Mouse (Mus musculus) megakaryocyte-erythroid progenitor cell, adult 5-6 weeks (primary cell): Measurements from ENCODE around the gene Hnrnpk. TPM values are rescaled to one million over a fixed set of nuclear protein-coding genes. Genes with fewer than 3 reads are reported as not detected.
A peak's percentile ranks its signal among the peaks of the same experiment; 100 is the strongest.
"Not testable (repeated sequence)": the region's sequence is repeated elsewhere in the genome, so short reads cannot be mapped to it uniquely, and the experiment has no call there.

Source experiments
- ATAC-seq: replicated peaks from 2 replicates; pipeline ENCODE4 v1.8.0; 2016; ENCODE audit warnings: mild to moderate bottlenecking, inconsistent platforms; ENCODE audit not compliant: severe bottlenecking, poor library complexity, low FRiP score, low TSS enrichment
- total RNA-seq, 2 experiments: library from RNA; stranded (forward) in 1 of 2; stranded (reverse) in 1 of 2; fragments of 200-1000, 215-1000 nt in 1 of 2; fragments of >200 nt in 1 of 2; fragmentation: Nextera tagmentation in 1 of 2; gene quantifications; 2 replicates each; pipeline ENCODE4 v1.2.3; 2014 to 2017

Hnrnpk gene
- total RNA-seq, 2 experiments from 2014 or later = 881 to 2,675 TPM

- ATAC-seq = no peak
Observed at GRCm38 (mm10) chr13:58397651-58398050, 5.5 kb downstream of the Hnrnpk start.

- ATAC-seq = not testable (repeated sequence)
Observed at GRCm38 (mm10) chr13:58394392-58394791, 8.8 kb downstream of the Hnrnpk start.

GRCm38 (mm10) chr13:58389324-58389951 lies 13.7 kb downstream of the Hnrnpk start:
- ATAC-seq = no peak

- no peak for ATAC-seq
Observed at GRCm38 (mm10) chr13:58388379-58388778, 14.8 kb downstream of the Hnrnpk start.

- peak; percentile 56 for ATAC-seq
Observed at GRCm38 (mm10) chr13:58387948-58388347, 15.2 kb downstream of the Hnrnpk start.

- no peak for ATAC-seq
Observed at GRCm38 (mm10) chr13:58385547-58385920, 17.6 kb downstream of the Hnrnpk start.

GRCm38 (mm10) chr13:58384779-58385546 lies 18.2 kb downstream of the Hnrnpk start, which contains the start of gene 2210016F16Rik:
2210016F16Rik (minus strand) TSS chr13:58385225.
- peak; percentile 59 for ATAC-seq

- ATAC-seq = no peak
Observed at GRCm38 (mm10) chr13:58384371-58384770, 18.8 kb downstream of the Hnrnpk start.

GRCm38 (mm10) chr13:58373153-58373470 lies 30.0 kb downstream of the Hnrnpk start:
- ATAC-seq = no peak

GRCm38 (mm10) chr13:58372278-58373152 lies 30.6 kb downstream of the Hnrnpk start:
- ATAC-seq = no peak

GRCm38 (mm10) chr13:58368835-58369234 lies 34.3 kb downstream of the Hnrnpk start:
- no peak for ATAC-seq

GRCm38 (mm10) chr13:58367641-58368040 lies 35.5 kb downstream of the Hnrnpk start:
- ATAC-seq = no peak

GRCm38 (mm10) chr13:58366373-58366772 lies 36.8 kb downstream of the Hnrnpk start:
- no peak for ATAC-seq

GRCm38 (mm10) chr13:58365179-58365578 lies 38.0 kb downstream of the Hnrnpk start:
- ATAC-seq = not testable (repeated sequence)

- peak; percentile 77 for ATAC-seq
Observed at GRCm38 (mm10) chr13:58364353-58365175, 38.6 kb downstream of the Hnrnpk start.

- ATAC-seq = peak; percentile 61; the same call in 1 of the 2 replicates
Observed at GRCm38 (mm10) chr13:58359304-58359653, 43.9 kb downstream of the Hnrnpk start.

- ATAC-seq = peak; percentile 100
Observed at GRCm38 (mm10) chr13:58358629-58359303, 44.4 kb downstream of the Hnrnpk start, which contains the start of gene Kif27. Kif27 (minus strand) TSS chr13:58359122.

- ATAC-seq = no peak
Observed at GRCm38 (mm10) chr13:58352996-58353395, 50.1 kb downstream of the Hnrnpk start.

GRCm38 (mm10) chr13:58350606-58351005 lies 52.5 kb downstream of the Hnrnpk start:
- no peak for ATAC-seq
